Mouse (Mus musculus): Measurements from ENCODE around the gene Adam15.

GRCm38 (mm10) chr3:89373581-89374231, 23.9 kb upstream of the Adam15 start:
- TF ChIP-seq POLR2A (IDR thresholded peaks at IDR 0.05; ENCODE audit: borderline replicate concordance, extremely low read depth, low read depth, low read length) (no peak), CTCF (IDR thresholded peaks at IDR 0.05; ENCODE audit: insufficient read depth, low read length) (no peak)

Measured in lung, adult 2 months (tissue).